Mouse (Mus musculus): ENCODE measurements around the gene Tex9. TPM values are rescaled to one million over a fixed set of nuclear protein-coding genes. Genes with fewer than 3 reads are reported as not detected.
"Not testable (repeated sequence)": the region's sequence is repeated elsewhere in the genome, so short reads cannot be mapped to it uniquely, and the experiment has no call there.

Gene Tex9
- polyA plus RNA-seq, 2 experiments, result 3.8 to 6.4 TPM

DNA sequence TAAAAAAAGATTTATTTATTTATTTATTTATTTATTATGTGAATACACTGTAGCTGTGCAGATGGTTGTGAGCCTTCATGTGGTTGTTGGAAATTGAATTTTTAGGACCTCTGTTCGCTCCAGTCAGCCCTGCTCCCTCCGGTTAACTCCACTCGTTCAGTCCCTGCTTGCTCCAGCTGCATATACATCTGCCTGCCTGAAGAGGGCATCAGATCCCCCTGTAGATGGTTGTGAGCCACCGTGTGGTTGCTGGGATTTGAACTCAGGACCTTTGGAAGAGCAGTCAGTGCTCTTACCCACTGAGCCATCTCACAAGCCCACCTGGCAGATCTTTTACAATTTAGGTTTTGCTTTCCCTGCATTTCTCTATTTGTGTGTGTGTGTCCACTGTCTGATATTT lies 90.2 kb downstream of the Tex9 start:
- H3K9ac ChIP-seq (replicated peaks); DNase-seq (ENCODE audit: low read depth in 3 of 3, low spot score in 3 of 3); H3K36me3 ChIP-seq (replicated peaks; ENCODE audit: control insufficient read depth, insufficient read depth, low read depth); H3K27me3 ChIP-seq (ENCODE audit: control insufficient read depth, insufficient read depth, low read length); ATAC-seq (ENCODE audit: insufficient read depth); H3K27ac ChIP-seq; H3K9me3 ChIP-seq (ENCODE audit: control insufficient read depth, low read length); H3K4me2 ChIP-seq (ENCODE audit: low read depth); H3K4me3 ChIP-seq (ENCODE audit: insufficient read depth in 1 of 2, low read depth in 2 of 2, low read length in 2 of 2): not testable (repeated sequence)
- peak; percentile 69 for TF ChIP-seq CTCF (IDR thresholded peaks at IDR 0.05; ENCODE audit: low read depth)
- H3K4me1 ChIP-seq (replicated peaks; ENCODE audit: control insufficient read depth in 2 of 2, insufficient read depth in 2 of 2, low read length in 1 of 2), result peaks cover 23 to 31% of the 10 kb centered on the region in 2 experiments
- WGBS (ENCODE audit: insufficient replicate concordance), result 54% methylated on average over 4 of the region's 4 CpGs

Small RNA genes within 50 kb of the gene (microRNA-seq; reads per million reads assigned to microRNA genes)
- not detected for gene Gm28010

Other genes with a start within 250 kb of the Tex9 start
- 10.4 and 14.5 TPM in 2 replicates for gene Zfp280d, start 217.4 kb downstream of the Tex9 start, polyA plus RNA-seq (2012; rRNA removed)
- 11.0 and 12.5 TPM in 2 replicates for gene Zfp280d, start 217.4 kb downstream of the Tex9 start, polyA plus RNA-seq (2014; fragmentation: Nextera tagmentation; extraction: Ambion mirVana)
- 13.5 and 70.9 TPM in 2 replicates for gene Mns1, start 54.2 kb downstream of the Tex9 start, polyA plus RNA-seq (2012; rRNA removed)
- 99.8 and 102 TPM in 2 replicates for gene Mns1, start 54.2 kb downstream of the Tex9 start, polyA plus RNA-seq (2014; fragmentation: Nextera tagmentation; extraction: Ambion mirVana)
- 2.7 and 3.1 TPM in 2 replicates for gene Rfx7, start 40.0 kb upstream of the Tex9 start, polyA plus RNA-seq (2012; rRNA removed)
- 3.2 and 3.9 TPM in 2 replicates for gene Rfx7, start 40.0 kb upstream of the Tex9 start, polyA plus RNA-seq (2014; fragmentation: Nextera tagmentation; extraction: Ambion mirVana)
- gene Nedd4, start 170.1 kb upstream of the Tex9 start, polyA plus RNA-seq (2012; rRNA removed), result 63.8 and 87.8 TPM in 2 replicates
- 86.9 and 98.6 TPM in 2 replicates for gene Nedd4, start 170.1 kb upstream of the Tex9 start, polyA plus RNA-seq (2014; fragmentation: Nextera tagmentation; extraction: Ambion mirVana)